Mouse (Mus musculus): ENCODE measurements around the gene Arl4c. TPM values are rescaled to one million over a fixed set of nuclear protein-coding genes. Genes with fewer than 3 reads are reported as not detected.
"Not testable (repeated sequence)": the region's sequence is repeated elsewhere in the genome, so short reads cannot be mapped to it uniquely, and the experiment has no call there.

Gene Arl4c
- total and polyA plus RNA-seq, 3 experiments = not detected

GRCm38 (mm10) chr1:88641194-88641593, 60.8 kb downstream of the Arl4c start (continued):
- TF ChIP-seq RAD21 (IDR thresholded peaks at IDR 0.05; ENCODE audit: low read depth, low read length) = no peak
- TF ChIP-seq ZMIZ1 (IDR thresholded peaks at IDR 0.05; ENCODE audit: low read depth, low read length) = no peak
- no peak for TF ChIP-seq SMC3 (IDR thresholded peaks at IDR 0.05; ENCODE audit: low read depth, low read length)

DNA sequence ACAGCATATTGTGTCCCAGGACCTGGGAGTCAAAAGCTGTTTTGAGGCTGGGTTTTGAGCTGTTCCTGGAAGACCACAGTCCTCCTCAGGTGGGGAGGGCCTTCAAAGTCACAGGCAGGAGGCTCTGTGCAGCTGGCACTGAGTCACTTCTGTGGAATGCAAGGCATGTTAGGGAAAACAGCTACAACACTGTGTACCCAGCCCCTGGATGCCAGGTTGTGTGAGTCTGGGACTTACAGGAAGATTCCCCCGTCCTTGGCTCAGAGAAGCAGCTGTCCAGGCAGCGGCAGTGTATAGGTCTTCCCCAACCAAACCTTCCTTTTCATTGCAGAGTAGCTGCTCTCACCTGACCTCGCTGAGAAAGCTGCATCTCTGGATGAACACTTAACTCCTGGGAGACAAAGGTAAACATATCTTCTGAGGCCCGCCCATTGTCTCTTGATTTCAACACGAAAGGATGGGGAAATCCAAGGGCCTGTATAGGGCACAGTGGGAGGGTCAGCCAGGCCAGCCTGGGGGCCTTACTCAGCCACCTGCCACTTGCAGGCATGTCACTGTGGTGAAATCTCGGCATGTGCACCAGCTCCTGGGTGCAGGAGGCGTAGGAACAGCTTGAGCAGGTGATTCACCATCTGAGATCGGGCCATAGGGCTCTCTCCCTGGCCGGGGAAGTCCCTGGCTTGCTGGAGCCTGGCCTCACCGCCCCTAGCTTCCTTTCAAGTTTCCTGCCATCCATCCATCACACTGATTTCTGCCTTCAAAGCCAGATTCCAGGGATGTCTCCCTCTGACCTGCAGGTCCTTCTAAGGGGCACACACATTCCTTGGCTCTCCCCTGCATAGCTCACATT, 62.4 kb downstream of the Arl4c start:
- no peaks in the 10 kb centered on the region for H3K9me3 ChIP-seq (replicated peaks; ENCODE audit: insufficient read depth, low read length)
- H3K9ac ChIP-seq (ENCODE audit: control insufficient read depth, low read depth, low read length, poor library complexity, severe bottlenecking) = no peak overlapping the region
- TF ChIP-seq NELFE (IDR thresholded peaks at IDR 0.05; ENCODE audit: low read depth, low read length) (no peak), MEF2A (IDR thresholded peaks at IDR 0.05; ENCODE audit: extremely low read depth, insufficient replicate concordance, low read depth, low read length, poor library complexity, severe bottlenecking) (no peak), ZMIZ1 (IDR thresholded peaks at IDR 0.05; ENCODE audit: low read depth, low read length) (no peak)
- no peaks in the 10 kb centered on the region for H3K36me3 ChIP-seq (ENCODE audit: control insufficient read depth in 1 of 2, insufficient read depth in 2 of 2, low read length in 2 of 2)
- no peaks in the 10 kb centered on the region for H3K27me3 ChIP-seq (ENCODE audit: control insufficient read depth in 1 of 2, insufficient read depth in 2 of 2, low read length in 2 of 2)
- H3K4me1 ChIP-seq (ENCODE audit: control insufficient read depth in 1 of 2, insufficient read depth in 2 of 2, low read length in 2 of 2) = no peaks in the 10 kb centered on the region
- no peak overlapping the region for H3K27ac ChIP-seq (ENCODE audit: control insufficient read depth, low read depth, low read length)
- no peak for DNase-seq (ENCODE audit: low read depth, low spot score)
- no peak overlapping the region for H3K4me3 ChIP-seq (ENCODE audit: control insufficient read depth in 1 of 2, insufficient read depth in 1 of 2, low read depth in 2 of 2, low read length in 2 of 2)
- H3K79me2 ChIP-seq (ENCODE audit: control insufficient read depth, insufficient read depth, low read length, poor library complexity) = no peaks in the 10 kb centered on the region

- TF ChIP-seq GABPA (IDR thresholded peaks at IDR 0.05; ENCODE audit: low read depth, low read length) (no peak), TAL1 (IDR thresholded peaks at IDR 0.05; ENCODE audit: low read length) (no peak), HCFC1 (IDR thresholded peaks at IDR 0.05; ENCODE audit: low read depth, low read length) (no peak), ZMIZ1 (IDR thresholded peaks at IDR 0.05; ENCODE audit: low read depth, low read length) (no peak), GATA1 (IDR thresholded peaks at IDR 0.05; ENCODE audit: low read depth, low read length) (no peak), MEF2A (IDR thresholded peaks at IDR 0.05; ENCODE audit: extremely low read depth, insufficient replicate concordance, low read depth, low read length, poor library complexity, severe bottlenecking) (no peak), KAT2A (conservative IDR thresholded peaks at IDR 0.05; ENCODE audit: low read depth, low read length) (no peak), CHD1 (IDR thresholded peaks at IDR 0.05; ENCODE audit: low read depth, low read length) (no peak), MYB (IDR thresholded peaks at IDR 0.05; ENCODE audit: low read depth, low read length) (no peak), ZKSCAN1 (IDR thresholded peaks at IDR 0.05; ENCODE audit: low read depth, low read length) (no peak), MYC (IDR thresholded peaks at IDR 0.05; ENCODE audit: low read depth, low read length) (no peak), MXI1 (IDR thresholded peaks at IDR 0.05; ENCODE audit: low read depth, low read length) (no peak), ZC3H11A (IDR thresholded peaks at IDR 0.05; ENCODE audit: low read depth, low read length) (no peak), BHLHE40 (IDR thresholded peaks at IDR 0.05; ENCODE audit: borderline replicate concordance, low read depth, low read length) (no peak), JUND (IDR thresholded peaks at IDR 0.05; ENCODE audit: low read depth, low read length) (no peak)
- no peak overlapping the region for H3K9ac ChIP-seq (ENCODE audit: control insufficient read depth, low read depth, low read length, poor library complexity, severe bottlenecking)
- no peaks in the 10 kb centered on the region for H3K4me1 ChIP-seq (ENCODE audit: control insufficient read depth in 1 of 2, insufficient read depth in 2 of 2, low read length in 2 of 2)
- no peak overlapping the region for H3K27ac ChIP-seq (ENCODE audit: control insufficient read depth, low read depth, low read length)
- no peaks in the 10 kb centered on the region for H3K36me3 ChIP-seq (ENCODE audit: control insufficient read depth in 1 of 2, insufficient read depth in 2 of 2, low read length in 2 of 2)
- H3K4me3 ChIP-seq (ENCODE audit: control insufficient read depth in 1 of 2, insufficient read depth in 1 of 2, low read depth in 2 of 2, low read length in 2 of 2) = no peak overlapping the region
- no peaks in the 10 kb centered on the region for H3K27me3 ChIP-seq (ENCODE audit: control insufficient read depth in 1 of 2, insufficient read depth in 2 of 2, low read length in 2 of 2)
- DNase-seq (ENCODE audit: low read depth, low spot score) = no peak
- no peaks in the 10 kb centered on the region for H3K79me2 ChIP-seq (ENCODE audit: control insufficient read depth, insufficient read depth, low read length, poor library complexity)
- H3K9me3 ChIP-seq (replicated peaks; ENCODE audit: insufficient read depth, low read length) = no peaks in the 10 kb centered on the region
These were observed 63.4 kb downstream of the Arl4c start for GRCm38 (mm10) chr1:88638622-88639021.

- H3K4me3 ChIP-seq (ENCODE audit: control insufficient read depth in 1 of 2, insufficient read depth in 1 of 2, low read depth in 2 of 2, low read length in 2 of 2); H3K27me3 ChIP-seq (ENCODE audit: control insufficient read depth in 1 of 2, insufficient read depth in 2 of 2, low read length in 2 of 2); H3K4me1 ChIP-seq (ENCODE audit: control insufficient read depth in 1 of 2, insufficient read depth in 2 of 2, low read length in 2 of 2); H3K79me2 ChIP-seq (ENCODE audit: control insufficient read depth, insufficient read depth, low read length, poor library complexity); H3K36me3 ChIP-seq (ENCODE audit: control insufficient read depth in 1 of 2, insufficient read depth in 2 of 2, low read length in 2 of 2); H3K9me3 ChIP-seq (replicated peaks; ENCODE audit: insufficient read depth, low read length); H3K27ac ChIP-seq (ENCODE audit: control insufficient read depth, low read depth, low read length); DNase-seq (ENCODE audit: low read depth, low spot score); H3K9ac ChIP-seq (ENCODE audit: control insufficient read depth, low read depth, low read length, poor library complexity, severe bottlenecking): not testable (repeated sequence)
These were observed 65.4 kb downstream of the Arl4c start for GRCm38 (mm10) chr1:88636579-88637161.

Data from MEL (cell line).